Mouse (Mus musculus): ENCODE results near the gene Rnf126. TPM values are rescaled to one million over a fixed set of nuclear protein-coding genes. Genes with fewer than 3 reads are reported as not detected.

Gene Rnf126
- polyA plus RNA-seq, 1 experiment from 2014 or later, result 118 TPM

- Histone ChIP-seq H3K4me3 (ENCODE audit: low read depth, low read length) (no peak overlapping the region), H3K27ac (ENCODE audit: low read depth, low read length) (no peak overlapping the region), H3K4me1 (replicated peaks; ENCODE audit: control insufficient read depth, insufficient read depth, low read length) (peaks cover 4% of the 10 kb centered on the region; the same call in 1 of the 2 replicates), H3K9ac (ENCODE audit: low read length) (no peak overlapping the region), H3K4me2 (ENCODE audit: low read depth, low read length, severe bottlenecking) (no peak overlapping the region), H3K27me3 (ENCODE audit: control insufficient read depth, insufficient read depth, low read length) (no peaks in the 10 kb centered on the region), H3K36me3 (ENCODE audit: control insufficient read depth, insufficient read depth, low read length) (no peaks in the 10 kb centered on the region), H3K9me3 (ENCODE audit: control insufficient read depth, low read length) (no peaks in the 10 kb centered on the region)
- no peak for DNase-seq (ENCODE audit: low spot score)
- ATAC-seq (replicated peaks; ENCODE audit: low FRiP score), result no peak
- WGBS, result 78% methylated on average over 6 of the region's 6 CpGs
These were observed 18.3 kb downstream of the Rnf126 start for GRCm38 (mm10) chr10:79748496-79748895.

GRCm38 (mm10) chr10:79746774-79747151 is 20.0 kb downstream of the Rnf126 start:
- ATAC-seq (replicated peaks; ENCODE audit: low FRiP score) (peak; percentile 60), DNase-seq (ENCODE audit: low spot score) (no peak)
- H3K4me2 ChIP-seq (ENCODE audit: low read depth, low read length, severe bottlenecking), result peak overlapping the region; percentile 47
- no peaks in the 10 kb centered on the region for H3K27me3 ChIP-seq (ENCODE audit: control insufficient read depth, insufficient read depth, low read length)
- peak overlapping the region; percentile 8; the same call in 1 of the 2 replicates for H3K4me3 ChIP-seq (ENCODE audit: low read depth, low read length)
- WGBS, result 25% methylated on average over 6 of the region's 6 CpGs
- peak overlapping the region; percentile 46; the same call in 1 of the 2 replicates for H3K9ac ChIP-seq (ENCODE audit: low read length)
- H3K9me3 ChIP-seq (ENCODE audit: control insufficient read depth, low read length), result no peaks in the 10 kb centered on the region
- peak overlapping the region; percentile 4; the same call in 1 of the 2 replicates for H3K27ac ChIP-seq (ENCODE audit: low read depth, low read length)
- peaks cover 4% of the 10 kb centered on the region; the same call in 1 of the 2 replicates for H3K4me1 ChIP-seq (replicated peaks; ENCODE audit: control insufficient read depth, insufficient read depth, low read length)
- no peaks in the 10 kb centered on the region; the same call in 1 of the 2 replicates for H3K36me3 ChIP-seq (ENCODE audit: control insufficient read depth, insufficient read depth, low read length)

- WGBS, result 3% methylated on average over 38 of the region's 38 CpGs
- peaks cover 4% of the 10 kb centered on the region; the same call in 1 of the 2 replicates for H3K4me1 ChIP-seq (replicated peaks; ENCODE audit: control insufficient read depth, insufficient read depth, low read length)
- peak within 1 kb of the TSS; percentile 62 for H3K4me2 ChIP-seq (ENCODE audit: low read depth, low read length, severe bottlenecking)
- peak within 1 kb of the TSS; percentile 46 for H3K9ac ChIP-seq (ENCODE audit: low read length)
- peaks cover 3% of the 10 kb centered on the region; the same call in 1 of the 2 replicates for H3K36me3 ChIP-seq (ENCODE audit: control insufficient read depth, insufficient read depth, low read length)
- peak within 1 kb of the TSS; percentile 42 for H3K4me3 ChIP-seq (ENCODE audit: low read depth, low read length)
- ATAC-seq (replicated peaks; ENCODE audit: low FRiP score) (peak; percentile 96), DNase-seq (ENCODE audit: low spot score) (peak; percentile 97)
- H3K9me3 ChIP-seq (ENCODE audit: control insufficient read depth, low read length), result no peaks in the 10 kb centered on the region
- H3K27me3 ChIP-seq (ENCODE audit: control insufficient read depth, insufficient read depth, low read length), result no peaks in the 10 kb centered on the region
- H3K27ac ChIP-seq (ENCODE audit: low read depth, low read length), result peak within 1 kb of the TSS; percentile 4; the same call in 1 of the 2 replicates
These were observed 20.6 kb downstream of the Rnf126 start, which contains the start of gene Polrmt for GRCm38 (mm10) chr10:79745898-79746773. Gene Polrmt, minus strand, starts transcription at chr10:79746581.

- no peak overlapping the region; the same call in 1 of the 2 replicates for H3K9ac ChIP-seq (ENCODE audit: low read length)
- no peak overlapping the region for H3K27ac ChIP-seq (ENCODE audit: low read depth, low read length)
- H3K4me1 ChIP-seq (replicated peaks; ENCODE audit: control insufficient read depth, insufficient read depth, low read length), result peaks cover 4% of the 10 kb centered on the region; the same call in 1 of the 2 replicates
- no peaks in the 10 kb centered on the region for H3K9me3 ChIP-seq (ENCODE audit: control insufficient read depth, low read length)
- no peaks in the 10 kb centered on the region for H3K27me3 ChIP-seq (ENCODE audit: control insufficient read depth, insufficient read depth, low read length)
- H3K4me3 ChIP-seq (ENCODE audit: low read depth, low read length), result peak overlapping the region; percentile 42
- WGBS, result 94% methylated on average over 3 of the region's 3 CpGs
- ATAC-seq (replicated peaks; ENCODE audit: low FRiP score) (no peak), DNase-seq (ENCODE audit: low spot score) (no peak)
- H3K36me3 ChIP-seq (ENCODE audit: control insufficient read depth, insufficient read depth, low read length), result peaks cover 5% of the 10 kb centered on the region
- H3K4me2 ChIP-seq (ENCODE audit: low read depth, low read length, severe bottlenecking), result peak overlapping the region; percentile 62; the same call in 1 of the 2 replicates
These were observed 21.3 kb downstream of the Rnf126 start for GRCm38 (mm10) chr10:79745411-79745810.

GRCm38 (mm10) chr10:79743650-79744365 is 22.9 kb downstream of the Rnf126 start:
- Histone ChIP-seq H3K27ac (ENCODE audit: low read depth, low read length) (no peak overlapping the region), H3K9me3 (ENCODE audit: control insufficient read depth, low read length) (peaks cover 6% of the 10 kb centered on the region; the same call in 1 of the 2 replicates), H3K4me1 (replicated peaks; ENCODE audit: control insufficient read depth, insufficient read depth, low read length) (peaks cover 4% of the 10 kb centered on the region; the same call in 1 of the 2 replicates), H3K4me2 (ENCODE audit: low read depth, low read length, severe bottlenecking) (no peak overlapping the region), H3K36me3 (ENCODE audit: control insufficient read depth, insufficient read depth, low read length) (peaks cover 21% of the 10 kb centered on the region), H3K4me3 (ENCODE audit: low read depth, low read length) (no peak overlapping the region), H3K9ac (ENCODE audit: low read length) (no peak overlapping the region), H3K27me3 (ENCODE audit: control insufficient read depth, insufficient read depth, low read length) (no peaks in the 10 kb centered on the region)
- WGBS, result 94% methylated on average over 15 of the region's 15 CpGs
- ATAC-seq (replicated peaks; ENCODE audit: low FRiP score) (no peak), DNase-seq (ENCODE audit: low spot score) (no peak)

GRCm38 (mm10) chr10:79743161-79743560 is 23.6 kb downstream of the Rnf126 start:
- Histone ChIP-seq H3K27ac (ENCODE audit: low read depth, low read length) (no peak overlapping the region), H3K9me3 (ENCODE audit: control insufficient read depth, low read length) (peaks cover 7% of the 10 kb centered on the region; the same call in 1 of the 2 replicates), H3K27me3 (ENCODE audit: control insufficient read depth, insufficient read depth, low read length) (no peaks in the 10 kb centered on the region), H3K9ac (ENCODE audit: low read length) (no peak overlapping the region), H3K4me3 (ENCODE audit: low read depth, low read length) (no peak overlapping the region), H3K4me2 (ENCODE audit: low read depth, low read length, severe bottlenecking) (no peak overlapping the region), H3K4me1 (replicated peaks; ENCODE audit: control insufficient read depth, insufficient read depth, low read length) (peaks cover 4% of the 10 kb centered on the region; the same call in 1 of the 2 replicates), H3K36me3 (ENCODE audit: control insufficient read depth, insufficient read depth, low read length) (peaks cover 26% of the 10 kb centered on the region)
- DNase-seq (ENCODE audit: low spot score), result no peak
- ATAC-seq (replicated peaks; ENCODE audit: low FRiP score), result no peak
- 94% methylated on average over 11 of the region's 11 CpGs for WGBS

GRCm38 (mm10) chr10:79740863-79741262 is 25.9 kb downstream of the Rnf126 start:
- Histone ChIP-seq H3K4me2 (ENCODE audit: low read depth, low read length, severe bottlenecking) (no peak overlapping the region), H3K9ac (ENCODE audit: low read length) (no peak overlapping the region), H3K4me1 (replicated peaks; ENCODE audit: control insufficient read depth, insufficient read depth, low read length) (peaks cover 4% of the 10 kb centered on the region; the same call in 1 of the 2 replicates), H3K27me3 (ENCODE audit: control insufficient read depth, insufficient read depth, low read length) (no peaks in the 10 kb centered on the region), H3K27ac (ENCODE audit: low read depth, low read length) (no peak overlapping the region), H3K4me3 (ENCODE audit: low read depth, low read length) (no peak overlapping the region), H3K9me3 (ENCODE audit: control insufficient read depth, low read length) (peaks cover 7% of the 10 kb centered on the region; the same call in 1 of the 2 replicates), H3K36me3 (ENCODE audit: control insufficient read depth, insufficient read depth, low read length) (peaks cover 40% of the 10 kb centered on the region)
- WGBS, result 64% methylated on average over 11 of the region's 11 CpGs
- ATAC-seq (replicated peaks; ENCODE audit: low FRiP score), result no peak
- no peak for DNase-seq (ENCODE audit: low spot score)

- Histone ChIP-seq H3K36me3 (ENCODE audit: control insufficient read depth, insufficient read depth, low read length) (peaks cover 40% of the 10 kb centered on the region), H3K27me3 (ENCODE audit: control insufficient read depth, insufficient read depth, low read length) (peaks cover 2% of the 10 kb centered on the region; the same call in 1 of the 2 replicates), H3K9ac (ENCODE audit: low read length) (no peak overlapping the region), H3K4me3 (ENCODE audit: low read depth, low read length) (no peak overlapping the region), H3K4me2 (ENCODE audit: low read depth, low read length, severe bottlenecking) (no peak overlapping the region), H3K9me3 (ENCODE audit: control insufficient read depth, low read length) (peaks cover 7% of the 10 kb centered on the region; the same call in 1 of the 2 replicates), H3K27ac (ENCODE audit: low read depth, low read length) (no peak overlapping the region), H3K4me1 (replicated peaks; ENCODE audit: control insufficient read depth, insufficient read depth, low read length) (no peaks in the 10 kb centered on the region)
- 96% methylated on average over 28 of the region's 28 CpGs for WGBS
- no peak for ATAC-seq (replicated peaks; ENCODE audit: low FRiP score)
- no peak for DNase-seq (ENCODE audit: low spot score)
These were observed 27.5 kb downstream of the Rnf126 start for GRCm38 (mm10) chr10:79739234-79739633.

All from forebrain, embryonic 11.5 days (tissue).